Mouse (Mus musculus) heart, postnatal 10 days (tissue): ENCODE results near the gene Rasgrp2. TPM values are rescaled to one million over a fixed set of nuclear protein-coding genes. Genes with fewer than 3 reads are reported as not detected.

Experiments used
- DNase-seq, 2 experiments: peaks; one replicate each; pipeline ENCODE4 v3.0.0; 2021
- intact Hi-C: fragments of 180-260 bp; cut with DNase I; formaldehyde crosslinking; loops from one replicate; pipeline ENCODE4 v1.15.1; 2025
- total RNA-seq, 2 experiments: library from RNA; stranded (reverse); gene quantifications; 2 replicates each; pipeline ENCODE4 v1.2.3; 2021

The Rasgrp2 gene
- total RNA-seq, result 10 to 100 TPM; 50.7 to 60.2 TPM

- intact Hi-C loops, result loop anchor here (2.0 kb wide), 1 partner anchor 35 kb away; no protein-coding TSS in a partner anchor
- peak; percentile 74 to 80 for DNase-seq
Measured at GRCm38 (mm10) chr19:6399285-6400095, at the start of gene Rasgrp2. TSS of gene Rasgrp2 (plus strand) at chr19:6399340.

DNA sequence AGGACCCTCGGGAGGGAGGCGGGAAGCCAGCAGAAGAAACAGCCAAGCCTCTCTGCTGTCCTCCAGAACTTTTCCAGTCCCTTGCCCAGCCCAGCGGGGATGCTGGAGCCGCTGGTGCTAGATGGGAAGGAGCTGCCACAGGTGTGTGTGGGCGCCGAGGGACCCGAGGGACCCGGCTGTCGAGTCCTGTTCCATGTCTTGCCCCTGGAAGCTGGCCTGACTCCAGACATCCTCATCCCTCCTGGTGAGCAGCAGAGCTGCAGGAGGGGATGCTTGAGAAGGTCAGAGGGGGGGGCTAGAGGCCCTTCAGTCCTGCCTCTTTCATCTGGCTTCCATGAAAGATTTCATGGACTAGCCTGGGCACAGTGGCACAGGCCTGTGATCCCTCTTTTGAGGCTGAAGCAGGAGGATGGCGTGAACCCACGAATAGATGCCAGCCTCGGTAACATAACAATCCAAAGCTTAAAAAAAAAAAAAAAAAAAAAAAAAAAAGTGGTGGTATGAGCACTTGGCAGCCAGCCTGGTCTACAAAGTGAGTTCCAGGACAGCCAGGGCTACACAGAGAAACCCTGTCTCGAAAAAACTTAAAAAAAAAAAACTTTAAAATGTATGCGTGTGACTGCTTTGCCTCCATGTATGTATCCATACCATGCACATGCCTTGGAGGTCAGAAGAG lies 47.6 kb upstream of the Rasgrp2 start:
- DNase-seq, result no peak
- intact Hi-C loops, result no loop called here

DNA sequence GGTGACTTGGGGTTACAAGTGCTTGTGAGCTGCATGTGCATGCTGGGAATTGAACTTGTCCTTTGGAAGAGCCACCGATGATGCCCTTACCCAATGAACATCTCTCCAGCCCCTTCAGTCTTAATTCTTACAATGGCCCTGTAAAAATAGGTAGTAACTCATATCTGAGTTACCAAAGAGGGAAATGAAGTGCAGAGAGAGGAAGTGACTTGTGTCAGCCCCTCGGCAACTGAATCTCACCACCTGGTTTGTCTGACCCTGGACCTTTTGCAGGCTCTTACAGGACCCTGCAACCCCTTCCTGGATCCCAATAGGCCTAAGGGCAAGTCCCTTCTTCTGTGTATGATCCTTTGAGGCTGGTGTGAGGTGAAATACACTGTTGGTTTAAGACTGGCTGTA lies 47.0 kb upstream of the Rasgrp2 start:
- intact Hi-C loops, result no loop called here
- no peak for DNase-seq

GRCm38 (mm10) chr19:6354030-6354429 lies 45.1 kb upstream of the Rasgrp2 start:
- intact Hi-C loops, result no loop called here
- DNase-seq, result no peak

DNA sequence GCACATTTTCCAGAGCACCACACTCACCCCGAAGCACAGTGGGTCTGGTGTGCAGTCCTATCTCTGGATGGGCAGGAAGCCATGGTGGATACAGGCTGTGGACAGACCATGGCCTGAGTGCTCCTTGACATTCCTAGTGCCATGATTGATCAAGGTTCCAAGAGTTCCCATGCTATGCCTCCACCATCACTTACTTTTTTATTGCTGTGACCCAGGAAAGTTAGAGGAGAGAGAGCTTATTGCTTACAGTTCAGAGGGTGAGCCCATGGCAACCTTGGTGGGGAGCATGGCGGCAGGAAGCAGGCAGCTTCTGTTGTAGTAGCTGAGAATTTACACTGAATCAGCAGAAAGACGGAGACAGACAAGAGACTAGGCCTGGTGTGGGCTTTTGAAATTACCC lies 37.8 kb upstream of the Rasgrp2 start:
- no peak for DNase-seq
- intact Hi-C loops, result loop anchor here (2.0 kb wide), 1 partner anchor 16 kb away; no protein-coding TSS in a partner anchor

GRCm38 (mm10) chr19:6363091-6363410 lies 36.1 kb upstream of the Rasgrp2 start:
- intact Hi-C loops, result no loop called here
- DNase-seq, result no peak

GRCm38 (mm10) chr19:6363411-6364240 lies 35.5 kb upstream of the Rasgrp2 start, which contains the start of gene Sf1:
TSS of gene Sf1 (plus strand) at chr19:6363690.
- intact Hi-C loops, result loop anchor here (2.0 kb wide), 1 partner anchor 35 kb away; the partner anchor contains the start of gene Rasgrp2

DNA sequence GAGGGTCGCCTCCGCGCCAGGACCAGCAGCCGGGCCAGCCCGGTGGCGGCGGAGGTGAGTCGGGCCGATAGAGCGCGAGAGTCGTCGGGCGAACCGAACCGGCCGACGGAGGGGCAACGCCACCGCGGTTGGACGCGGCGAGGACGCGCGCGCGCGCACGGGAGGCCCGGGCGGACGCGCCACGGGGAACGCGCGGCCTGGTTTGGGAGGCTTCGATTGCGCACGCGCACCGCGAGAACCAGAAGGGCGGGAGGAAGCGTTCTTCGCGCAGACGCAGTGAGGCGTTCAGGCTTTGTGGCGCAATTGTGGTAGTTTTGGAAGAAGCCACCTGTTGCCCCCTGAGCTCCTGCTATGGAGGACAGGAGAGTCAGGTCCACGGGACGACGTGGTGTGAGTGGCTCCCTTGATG lies 34.8 kb upstream of the Rasgrp2 start:
- DNase-seq, result peak; percentile 94 to 96
- intact Hi-C loops, result loop anchor here (2.0 kb wide), 1 partner anchor 34 kb away; the partner anchor contains the start of gene Rasgrp2

More at GRCm38 (mm10) chr19:6363411-6364240, 35.5 kb upstream of the Rasgrp2 start, which contains the start of gene Sf1:
- DNase-seq, result peak; percentile 100

GRCm38 (mm10) chr19:6364842-6365241 lies 34.3 kb upstream of the Rasgrp2 start:
- intact Hi-C loops, result loop anchor here (2.0 kb wide), 1 partner anchor 34 kb away; the partner anchor contains the start of gene Rasgrp2
- no peak for DNase-seq

GRCm38 (mm10) chr19:6370175-6370574 lies 29.0 kb upstream of the Rasgrp2 start:
- no peak for DNase-seq

DNA sequence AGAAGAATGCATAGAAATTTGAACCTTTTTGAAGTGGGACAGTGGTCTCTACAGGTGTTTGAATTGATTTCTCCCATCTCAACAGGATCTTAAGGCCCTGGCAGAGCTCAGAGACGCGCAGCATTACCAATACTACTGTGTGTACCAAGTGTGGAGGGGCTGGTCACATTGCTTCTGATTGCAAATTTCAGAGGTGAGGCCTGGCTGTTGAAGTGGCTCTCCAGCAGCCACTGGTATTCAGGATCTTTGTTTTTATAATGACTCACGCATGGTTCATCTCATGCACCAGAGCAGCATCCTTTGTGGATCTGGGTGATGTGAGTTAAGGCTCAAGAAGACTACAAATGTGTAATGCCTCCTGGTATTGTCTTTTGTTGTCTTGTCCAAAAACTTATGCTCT lies 26.7 kb upstream of the Rasgrp2 start:
- intact Hi-C loops, result loop anchor here (5.0 kb wide), 1 partner anchor 80 kb away; no protein-coding TSS in a partner anchor
- no peak for DNase-seq

More at GRCm38 (mm10) chr19:6370175-6370574, 29.0 kb upstream of the Rasgrp2 start:
- intact Hi-C loops, result loop anchor here (5.0 kb wide), 1 partner anchor 82 kb away; no protein-coding TSS in a partner anchor

DNA sequence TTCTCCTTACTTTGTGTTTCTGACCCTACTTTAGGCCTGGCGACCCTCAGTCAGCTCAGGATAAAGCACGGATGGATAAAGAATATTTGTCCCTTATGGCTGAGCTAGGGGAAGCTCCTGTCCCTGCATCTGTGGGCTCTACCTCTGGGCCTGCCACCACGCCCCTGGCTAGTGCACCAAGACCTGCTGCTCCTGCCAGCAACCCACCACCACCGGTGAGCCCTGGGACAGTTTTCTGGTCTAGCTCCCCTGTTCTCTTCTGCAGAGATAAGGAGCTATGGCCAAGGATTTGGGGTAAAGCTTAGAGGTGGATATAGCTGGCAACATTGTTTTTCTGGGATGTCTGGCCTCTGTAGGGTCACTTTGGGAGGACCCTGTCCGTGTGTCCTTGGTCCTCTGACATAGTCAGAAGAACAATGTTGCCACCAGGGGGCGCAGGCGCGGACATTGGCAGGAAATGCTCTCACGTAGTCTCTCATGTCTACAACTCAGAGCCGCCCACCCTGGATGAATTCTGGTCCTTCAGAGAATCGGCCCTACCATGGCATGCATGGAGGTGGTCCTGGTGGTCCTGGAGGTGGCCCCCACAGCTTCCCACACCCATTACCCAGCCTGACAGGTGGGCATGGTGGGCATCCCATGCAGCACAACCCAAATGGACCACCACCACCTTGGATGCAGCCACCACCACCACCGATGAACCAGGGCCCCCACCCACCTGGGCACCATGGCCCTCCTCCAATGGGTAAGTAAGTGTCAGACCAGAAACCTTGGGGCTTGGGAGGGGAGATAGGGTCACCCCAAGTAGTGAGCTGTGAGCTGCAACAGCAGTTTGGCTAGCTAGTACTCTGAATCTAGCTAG lies 25.4 kb upstream of the Rasgrp2 start:
- peak; percentile 89 to 95 for DNase-seq
- intact Hi-C loops, result loop anchor here (5.0 kb wide), 1 partner anchor 79 kb away; no protein-coding TSS in a partner anchor

DNA sequence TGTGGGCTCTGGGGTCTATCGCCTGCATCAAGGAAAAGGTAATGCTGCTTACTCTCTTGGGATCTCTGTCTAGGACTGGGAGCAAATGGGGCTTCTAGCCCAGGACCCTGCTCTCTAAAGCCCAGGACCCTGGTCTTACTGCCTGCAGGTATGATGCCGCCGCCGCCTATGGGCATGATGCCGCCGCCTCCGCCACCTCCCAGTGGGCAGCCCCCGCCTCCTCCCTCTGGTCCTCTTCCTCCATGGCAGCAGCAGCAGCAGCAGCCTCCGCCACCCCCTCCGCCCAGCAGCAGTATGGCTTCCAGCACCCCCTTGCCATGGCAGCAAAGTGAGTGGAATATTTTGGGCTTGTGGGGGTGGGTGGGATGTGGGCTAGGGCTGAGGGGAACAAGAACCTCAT lies 24.6 kb upstream of the Rasgrp2 start:
- DNase-seq, result no peak
- intact Hi-C loops, result loop anchor here (5.0 kb wide), 1 partner anchor 78 kb away; no protein-coding TSS in a partner anchor

GRCm38 (mm10) chr19:6375423-6376254 lies 23.5 kb upstream of the Rasgrp2 start:
- DNase-seq, result no peak
- intact Hi-C loops, result no loop called here

GRCm38 (mm10) chr19:6376255-6376564 lies 22.9 kb upstream of the Rasgrp2 start:
- intact Hi-C loops, result no loop called here
- DNase-seq, result peak; percentile 62 to 82

- no peak for DNase-seq
- intact Hi-C loops, result no loop called here
Measured at GRCm38 (mm10) chr19:6376643-6377042, 22.5 kb upstream of the Rasgrp2 start.

GRCm38 (mm10) chr19:6377327-6378040 lies 21.7 kb upstream of the Rasgrp2 start:
- intact Hi-C loops, result no loop called here
- peak in 1 of 2 experiments; percentile 45 for DNase-seq
